Mouse (Mus musculus) cerebellum, adult 11 months (tissue): ENCODE results near the gene Crmp1.

Experiments used
- DNase-seq: peaks from one replicate; pipeline ENCODE4 v3.0.0; 2022

The Crmp1 gene

GRCm38 (mm10) chr5:37241224-37241623 is 516 bp upstream of the Crmp1 start:
- no peak for DNase-seq

- DNase-seq = peak; percentile 75
Measured at GRCm38 (mm10) chr5:37242360-37243168, 824 bp downstream of the Crmp1 start.

- DNase-seq = peak; percentile 32
Measured at GRCm38 (mm10) chr5:37243169-37243886, 1.6 kb downstream of the Crmp1 start.

GRCm38 (mm10) chr5:37244161-37244560 is 2.4 kb downstream of the Crmp1 start:
- DNase-seq = peak; percentile 68

- peak; percentile 46 for DNase-seq
Measured at GRCm38 (mm10) chr5:37244666-37245242, 3.0 kb downstream of the Crmp1 start.

GRCm38 (mm10) chr5:37245651-37246050 is 3.9 kb downstream of the Crmp1 start:
- DNase-seq = peak; percentile 77

- DNase-seq = peak; percentile 54
Measured at GRCm38 (mm10) chr5:37246138-37246910, 4.6 kb downstream of the Crmp1 start.

- peak; percentile 68 for DNase-seq
Measured at GRCm38 (mm10) chr5:37247456-37247855, 5.7 kb downstream of the Crmp1 start.

GRCm38 (mm10) chr5:37248870-37249269 is 7.1 kb downstream of the Crmp1 start:
- DNase-seq = no peak

GRCm38 (mm10) chr5:37251596-37251995 is 9.9 kb downstream of the Crmp1 start:
- DNase-seq = no peak

- DNase-seq = no peak
Measured at GRCm38 (mm10) chr5:37252101-37252804, 10.5 kb downstream of the Crmp1 start.

- DNase-seq = peak; percentile 31
Measured at GRCm38 (mm10) chr5:37254523-37254922, 12.8 kb downstream of the Crmp1 start.

- DNase-seq = no peak
Measured at GRCm38 (mm10) chr5:37256823-37257222, 15.1 kb downstream of the Crmp1 start.

- DNase-seq = no peak
Measured at GRCm38 (mm10) chr5:37257243-37257642, 15.5 kb downstream of the Crmp1 start.

- DNase-seq = no peak
Measured at GRCm38 (mm10) chr5:37261734-37262133, 20.0 kb downstream of the Crmp1 start.

- DNase-seq = no peak
Measured at GRCm38 (mm10) chr5:37263816-37264215, 22.1 kb downstream of the Crmp1 start.

GRCm38 (mm10) chr5:37281021-37281420 is 39.3 kb downstream of the Crmp1 start:
- no peak for DNase-seq

- peak; percentile 66 for DNase-seq
Measured at GRCm38 (mm10) chr5:37288374-37288773, 46.6 kb downstream of the Crmp1 start.

- DNase-seq = peak; percentile 31
Measured at GRCm38 (mm10) chr5:37289236-37289635, 47.5 kb downstream of the Crmp1 start.

GRCm38 (mm10) chr5:37290983-37291382 is 49.2 kb downstream of the Crmp1 start:
- DNase-seq = peak; percentile 30

- no peak for DNase-seq
Measured at GRCm38 (mm10) chr5:37296717-37297116, 55.0 kb downstream of the Crmp1 start.

GRCm38 (mm10) chr5:37298370-37298769 is 56.6 kb downstream of the Crmp1 start:
- no peak for DNase-seq
